Comparison of ENCODE assay signal across 9 mouse cellular contexts in the genomic region with DNA sequence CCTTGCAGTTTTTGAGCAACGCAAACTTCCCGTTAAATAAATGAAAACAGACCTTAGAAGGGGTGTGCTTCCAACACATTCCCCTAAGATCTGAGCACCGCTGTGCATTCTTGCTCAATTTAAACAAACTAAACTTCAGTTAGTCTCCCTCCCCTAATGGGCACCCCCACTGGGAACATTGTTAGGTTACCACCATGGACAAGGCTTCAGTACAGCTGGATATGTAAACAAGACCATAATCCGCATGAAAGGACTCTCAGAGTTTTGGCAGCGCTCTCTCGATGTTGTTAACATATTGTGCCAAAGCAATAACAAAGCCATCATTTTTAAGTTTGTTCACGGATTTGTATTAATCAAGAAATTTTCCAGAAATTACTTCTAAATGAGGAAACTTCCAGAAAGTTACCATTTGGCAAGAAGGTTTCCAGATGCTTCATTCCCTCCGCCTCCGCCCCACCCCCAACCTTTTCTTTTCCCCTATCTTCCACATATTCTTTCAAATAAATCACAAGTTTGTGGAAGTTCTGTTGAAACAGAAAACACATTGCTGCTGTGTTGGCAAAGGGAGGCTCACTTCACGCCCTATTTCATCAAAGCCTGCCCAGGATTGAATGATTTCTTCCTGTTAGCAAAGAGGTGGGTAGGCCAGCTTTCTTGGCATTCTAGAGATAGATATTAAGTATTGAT.
DNase-seq lines count a peak whose midpoint lies in the region; ATAC-seq and TF ChIP-seq lines count a peak whose summit lies in the region.
"Had no signal": no experiment of that assay in that cellular context is flagged by ENCODE, and none has a peak within 500 bp of the region (broad histone marks: within the 10 kb centered on the region; RNA-seq: fewer than 3 reads in every experiment).

No protein-coding gene starts in this region.

- DNase-seq in left cerebral cortex, adult 2 months (ENCODE audit: extremely low spot score in 1 of 2, low spot score in 2 of 2): no peak
- no peak for DNase-seq in left cerebral cortex, postnatal 25 days (ENCODE audit: low spot score in 2 of 2)
- peak; percentile 19 for DNase-seq in embryo, embryonic 11.5 days (ENCODE audit: low read depth, low spot score)
- DNase-seq in forebrain, embryonic 14.5 days (ENCODE audit: low spot score): peak; percentile 70
- peak; percentile 31 for DNase-seq in neural tube, embryonic 11.5 days (ENCODE audit: low spot score)
- DNase-seq in adrenal gland, postnatal 36 days: no peak
- no peak for DNase-seq in frontal cortex, postnatal 14 days (ENCODE audit: low spot score in 2 of 2)
- DNase-seq: heart, postnatal 36 days had no signal

- 0 out of 2 replicates have a peak overlapping the region, but pooled peaks have one; percentile 22 for H3K27ac ChIP-seq in left cerebral cortex, adult 2 months
- no peak overlapping the region for H3K27ac ChIP-seq in forebrain, embryonic 14.5 days (ENCODE audit: low read depth, low read length)
- no peak overlapping the region for H3K27ac ChIP-seq in neural tube, embryonic 11.5 days (ENCODE audit: low read depth, low read length)

- H3K4me2 ChIP-seq in forebrain, embryonic 14.5 days (ENCODE audit: low read length): peak overlapping the region; percentile 13; the same call in 1 of the 2 replicates
- no peak overlapping the region for H3K4me2 ChIP-seq in neural tube, embryonic 11.5 days (ENCODE audit: low read depth)

- H3K27me3 ChIP-seq in forebrain, embryonic 14.5 days (replicated peaks; ENCODE audit: control insufficient read depth, insufficient read depth, low read length): no peaks in the 10 kb centered on the region
- H3K27me3 ChIP-seq in neural tube, embryonic 11.5 days (ENCODE audit: control insufficient read depth, insufficient read depth, low read length): no peaks in the 10 kb centered on the region

- intact Hi-C loops in left cerebral cortex, adult 2 months (cut with DNase I): no loop called here
- intact Hi-C loops in left cerebral cortex, postnatal 25 days (cut with DNase I): no loop called here

- H3K4me1 ChIP-seq in forebrain, embryonic 14.5 days (ENCODE audit: control insufficient read depth, insufficient read depth, low read length): peaks cover 3% of the 10 kb centered on the region; the same call in 1 of the 2 replicates
- peaks cover 6% of the 10 kb centered on the region; the same call in 1 of the 2 replicates for H3K4me1 ChIP-seq in neural tube, embryonic 11.5 days (ENCODE audit: control insufficient read depth, insufficient read depth, low read length)

- TF ChIP-seq CTCF in left cerebral cortex, adult 2 months (IDR thresholded peaks at IDR 0.05): no peak

- H3K4me3 ChIP-seq in left cerebral cortex, adult 2 months: no peak overlapping the region
- H3K4me3 ChIP-seq in forebrain, embryonic 14.5 days (ENCODE audit: low read depth, low read length): no peak overlapping the region
- no peak overlapping the region for H3K4me3 ChIP-seq in neural tube, embryonic 11.5 days (ENCODE audit: low read depth, low read length)

- WGBS in forebrain, embryonic 14.5 days: 11% methylated on average over 10 of the region's 10 CpGs
- 18% methylated on average over 10 of the region's 10 CpGs for WGBS in neural tube, embryonic 11.5 days

- peak; percentile 69 for ATAC-seq in forebrain, embryonic 14.5 days
- ATAC-seq in neural tube, embryonic 11.5 days (ENCODE audit: insufficient read depth, low FRiP score, low TSS enrichment): no peak

- H3K9me3 ChIP-seq in forebrain, embryonic 14.5 days (replicated peaks; ENCODE audit: control insufficient read depth, low read length): no peaks in the 10 kb centered on the region
- H3K9me3 ChIP-seq in neural tube, embryonic 11.5 days (ENCODE audit: control insufficient read depth, low read length): no peaks in the 10 kb centered on the region
- H3K9me3 ChIP-seq: G1E had no signal

- no peak overlapping the region for H3K9ac ChIP-seq in forebrain, embryonic 14.5 days (ENCODE audit: low read length)
- H3K9ac ChIP-seq in neural tube, embryonic 11.5 days (ENCODE audit: low read length): no peak overlapping the region

- H3K36me3 ChIP-seq in forebrain, embryonic 14.5 days (ENCODE audit: control insufficient read depth, insufficient read depth, low read length): no peaks in the 10 kb centered on the region
- H3K36me3 ChIP-seq in neural tube, embryonic 11.5 days (ENCODE audit: control insufficient read depth, insufficient read depth, low read length): no peaks in the 10 kb centered on the region
- H3K36me3 ChIP-seq: G1E had no signal

Comparison
In these comparisons a context has a peak if more than half of its experiments do, and no peak if none do; other contexts are left out.
1. DNase-seq: peak in embryo, embryonic 11.5 days (single experiment), forebrain, embryonic 14.5 days (single experiment) and neural tube, embryonic 11.5 days (single experiment); none in left cerebral cortex, adult 2 months (0 of 2), left cerebral cortex, postnatal 25 days (0 of 2), adrenal gland, postnatal 36 days (0 of 2) and frontal cortex, postnatal 14 days (0 of 2).